In the genomic region with DNA sequence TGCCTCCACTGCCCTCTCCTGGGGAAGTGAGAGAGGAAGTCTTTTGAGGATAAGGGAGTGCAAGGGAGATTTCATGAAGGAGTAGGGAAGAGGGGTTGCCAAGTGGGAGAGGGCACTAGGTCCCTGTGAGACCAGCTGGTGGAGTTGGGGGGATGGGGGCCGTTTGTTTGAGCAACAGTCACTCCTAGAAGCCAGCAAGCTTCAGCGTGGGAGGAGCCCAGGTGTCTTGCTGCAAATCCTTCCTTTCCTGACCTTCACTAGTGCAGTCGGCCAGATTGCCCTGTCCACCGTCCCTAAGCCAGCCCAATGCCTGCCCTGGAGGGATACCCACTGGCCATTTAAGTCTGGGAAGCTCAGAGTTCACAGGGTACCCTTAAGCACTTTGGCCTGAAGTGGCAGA, we compare ENCODE assay signal across 11 mouse cellular contexts. TPM values are rescaled to one million over a fixed set of nuclear protein-coding genes. Genes with fewer than 3 reads are reported as not detected.
DNase-seq lines count a peak whose midpoint lies in the region; ATAC-seq and TF ChIP-seq lines count a peak whose summit lies in the region.
"Had no signal": no experiment of that assay in that cellular context is flagged by ENCODE, and none has a peak within 500 bp of the region (broad histone marks: within the 10 kb centered on the region; RNA-seq: fewer than 3 reads in every experiment).

No protein-coding gene starts in this region.

- no peak overlapping the region for H3K4me2 ChIP-seq in lung, embryonic 14.5 days
- no peak overlapping the region for H3K4me2 ChIP-seq in limb, embryonic 14.5 days (replicated peaks; ENCODE audit: low read depth, low read length, severe bottlenecking)

- no peaks in the 10 kb centered on the region for H3K27me3 ChIP-seq in lung, embryonic 14.5 days (ENCODE audit: insufficient read depth, low read length)
- H3K27me3 ChIP-seq in limb, embryonic 14.5 days (ENCODE audit: control insufficient read depth, insufficient read depth, low read length): no peaks in the 10 kb centered on the region

- 0 out of 2 replicates have a peak, but pooled peaks have one; percentile 3 for TF ChIP-seq CTCF in lung, embryonic 14.5 days (IDR thresholded peaks at IDR 0.05; ENCODE audit: low read depth)

- H3K36me3 ChIP-seq in lung, embryonic 14.5 days (ENCODE audit: insufficient read depth): no peaks in the 10 kb centered on the region
- no peaks in the 10 kb centered on the region for H3K36me3 ChIP-seq in limb, embryonic 14.5 days (ENCODE audit: control insufficient read depth, insufficient read depth, low read length)

- no peak for ATAC-seq in CD4-positive, CD25-positive, alpha-beta regulatory T cell, adult 4 months
- no peak for ATAC-seq in lung, embryonic 14.5 days (ENCODE audit: insufficient read depth)
- ATAC-seq in limb, embryonic 14.5 days (ENCODE audit: low FRiP score, low read depth): no peak

- no peaks in the 10 kb centered on the region for H3K9me3 ChIP-seq in lung, embryonic 14.5 days (ENCODE audit: low read depth, low read length)
- H3K9me3 ChIP-seq in limb, embryonic 14.5 days (ENCODE audit: control insufficient read depth, low read length): no peaks in the 10 kb centered on the region

- DNase-seq in CD4-positive, CD25-positive, alpha-beta regulatory T cell, adult 2 months (ENCODE audit: low read depth, low spot score): peak; percentile 60
- DNase-seq in lung, embryonic 14.5 days: no peak
- DNase-seq in lung, postnatal 10 days: no peak
- DNase-seq in limb, embryonic 14.5 days (ENCODE audit: low spot score): no peak
- no peak for DNase-seq in urinary bladder, postnatal 4 days (ENCODE audit: low spot score in 2 of 2)
- no peak for DNase-seq in right cerebral cortex, postnatal 4 days
- DNase-seq: heart, postnatal 14 days; kidney, postnatal 36 days; liver had no signal

- no peak overlapping the region for H3K27ac ChIP-seq in lung, embryonic 14.5 days (ENCODE audit: low read depth)
- peak overlapping the region; percentile 23; the same call in 1 of the 2 replicates for H3K27ac ChIP-seq in brown adipose tissue, adult 24 weeks (replicated peaks; ENCODE audit: low read depth, low read length)
- peak overlapping the region; percentile 77 for H3K27ac ChIP-seq in limb, embryonic 14.5 days (replicated peaks; ENCODE audit: low read depth, low read length)

- peaks cover 28% of the 10 kb centered on the region for H3K4me1 ChIP-seq in lung, embryonic 14.5 days (ENCODE audit: insufficient read depth)
- peaks cover 20% of the 10 kb centered on the region for H3K4me1 ChIP-seq in brown adipose tissue, adult 24 weeks (ENCODE audit: control insufficient read depth, insufficient read depth, insufficient read length, low read length)
- H3K4me1 ChIP-seq in limb, embryonic 14.5 days (ENCODE audit: control insufficient read depth, insufficient read depth, low read length): peaks cover 54% of the 10 kb centered on the region

- no peak for TF ChIP-seq POLR2A in limb, embryonic 14.5 days (IDR thresholded peaks at IDR 0.05; ENCODE audit: borderline replicate concordance, extremely low read depth, insufficient read depth, insufficient read length)

- WGBS in lung, embryonic 14.5 days: 44% methylated on average over 4 of the region's 4 CpGs
- WGBS in limb, embryonic 14.5 days: 58% methylated on average over 4 of the region's 4 CpGs

- no peak overlapping the region for H3K9ac ChIP-seq in lung, embryonic 14.5 days
- H3K9ac ChIP-seq in limb, embryonic 14.5 days (ENCODE audit: low read depth, low read length, severe bottlenecking): no peak overlapping the region

- H3K4me3 ChIP-seq in lung, embryonic 14.5 days (ENCODE audit: low read depth, low read length): no peak overlapping the region
- H3K4me3 ChIP-seq in brown adipose tissue, adult 24 weeks (ENCODE audit: insufficient read depth, low read depth, low read length): no peak overlapping the region
- no peak overlapping the region for H3K4me3 ChIP-seq in limb, embryonic 14.5 days (replicated peaks; ENCODE audit: low read length)

RNA-seq across cellular contexts. Expression of gene Lmna, which starts 1.8 kb away (rescaled TPM):
- 1 to 10 TPM; 5.0 to 5.1 TPM for polyA plus RNA-seq in CD4-positive, CD25-positive, alpha-beta regulatory T cell, adult 4 months (2017; shearing (Covaris generic))
- polyA plus RNA-seq in lung, embryonic 14.5 days (2014; fragmentation: Nextera tagmentation; extraction: Ambion mirVana): 70.0 TPM in 2 replicates
- 33.8 and 35.7 TPM in 2 replicates for polyA plus RNA-seq in brown adipose tissue, adult 24 weeks (2012; ENCODE audit: insufficient read depth, insufficient read length, missing spikeins)
- polyA plus RNA-seq in limb, embryonic 14.5 days (2012; rRNA removed): 238 and 364 TPM in 2 replicates
- 378 and 402 TPM in 2 replicates for polyA plus RNA-seq in limb, embryonic 14.5 days (2014; fragmentation: Nextera tagmentation; extraction: Ambion mirVana)

RNA-seq across cellular contexts. Expression of gene Mex3a, which starts 20.6 kb away (rescaled TPM):
- 1 to 10 TPM in 1 of 2 experiments, under 1 TPM in 1; 0.60 to 1.5 TPM for polyA plus RNA-seq in CD4-positive, CD25-positive, alpha-beta regulatory T cell, adult 4 months (2017; shearing (Covaris generic))
- polyA plus RNA-seq in lung, embryonic 14.5 days (2014; fragmentation: Nextera tagmentation; extraction: Ambion mirVana): 25.0 and 25.4 TPM in 2 replicates
- 0.16 and 0.21 TPM in 2 replicates for polyA plus RNA-seq in brown adipose tissue, adult 24 weeks (2012; ENCODE audit: insufficient read depth, insufficient read length, missing spikeins)
- 49.3 and 60.8 TPM in 2 replicates for polyA plus RNA-seq in limb, embryonic 14.5 days (2012; rRNA removed)
- 26.7 and 33.1 TPM in 2 replicates for polyA plus RNA-seq in limb, embryonic 14.5 days (2014; fragmentation: Nextera tagmentation; extraction: Ambion mirVana)

RNA-seq across cellular contexts. Expression of gene Rab25, which starts 36.5 kb away (rescaled TPM):
- polyA plus RNA-seq in CD4-positive, CD25-positive, alpha-beta regulatory T cell, adult 4 months (2017; shearing (Covaris generic)): not detected
- 21.3 and 22.1 TPM in 2 replicates for polyA plus RNA-seq in lung, embryonic 14.5 days (2014; fragmentation: Nextera tagmentation; extraction: Ambion mirVana)
- not detected in 2 replicates for polyA plus RNA-seq in brown adipose tissue, adult 24 weeks (2012; ENCODE audit: insufficient read depth, insufficient read length, missing spikeins)
- 27.0 and 35.0 TPM in 2 replicates for polyA plus RNA-seq in limb, embryonic 14.5 days (2012; rRNA removed)
- polyA plus RNA-seq in limb, embryonic 14.5 days (2014; fragmentation: Nextera tagmentation; extraction: Ambion mirVana): 52.7 and 70.4 TPM in 2 replicates

RNA-seq across cellular contexts. Expression of gene Lamtor2, which starts 41.3 kb away (rescaled TPM):
- polyA plus RNA-seq in CD4-positive, CD25-positive, alpha-beta regulatory T cell, adult 4 months (2017; shearing (Covaris generic)): 100 to 1,000 TPM; 197 to 234 TPM
- 77.6 and 93.9 TPM in 2 replicates for polyA plus RNA-seq in lung, embryonic 14.5 days (2014; fragmentation: Nextera tagmentation; extraction: Ambion mirVana)
- 209 and 224 TPM in 2 replicates for polyA plus RNA-seq in brown adipose tissue, adult 24 weeks (2012; ENCODE audit: insufficient read depth, insufficient read length, missing spikeins)
- 92.5 and 117 TPM in 2 replicates for polyA plus RNA-seq in limb, embryonic 14.5 days (2012; rRNA removed)
- 100 and 103 TPM in 2 replicates for polyA plus RNA-seq in limb, embryonic 14.5 days (2014; fragmentation: Nextera tagmentation; extraction: Ambion mirVana)

RNA-seq across cellular contexts. Expression of gene Ubqln4, which starts 42.0 kb away (rescaled TPM):
- 10 to 100 TPM; 11.9 to 12.0 TPM for polyA plus RNA-seq in CD4-positive, CD25-positive, alpha-beta regulatory T cell, adult 4 months (2017; shearing (Covaris generic))
- 64.9 and 68.5 TPM in 2 replicates for polyA plus RNA-seq in lung, embryonic 14.5 days (2014; fragmentation: Nextera tagmentation; extraction: Ambion mirVana)
- polyA plus RNA-seq in brown adipose tissue, adult 24 weeks (2012; ENCODE audit: insufficient read depth, insufficient read length, missing spikeins): 36.6 and 42.2 TPM in 2 replicates
- polyA plus RNA-seq in limb, embryonic 14.5 days (2012; rRNA removed): 90.4 and 112 TPM in 2 replicates
- polyA plus RNA-seq in limb, embryonic 14.5 days (2014; fragmentation: Nextera tagmentation; extraction: Ambion mirVana): 52.5 and 57.8 TPM in 2 replicates

Comparison
In these comparisons a context has a peak if more than half of its experiments do, and no peak if none do; other contexts are left out.
1. RNA of gene Mex3a, which starts 20.6 kb away (polyA plus RNA-seq): 26.7 to 60.8 TPM in limb, embryonic 14.5 days and 25.0 to 25.4 TPM in lung, embryonic 14.5 days; 0.60 to 1.5 TPM in CD4-positive, CD25-positive, alpha-beta regulatory T cell, adult 4 months and 0.16 to 0.21 TPM in brown adipose tissue, adult 24 weeks; every median in the first group is over 10 times any median in the second.
2. RNA of gene Rab25, which starts 36.5 kb away (polyA plus RNA-seq): 27.0 to 70.4 TPM in limb, embryonic 14.5 days and 21.3 to 22.1 TPM in lung, embryonic 14.5 days; not detected in brown adipose tissue, adult 24 weeks and not detected in CD4-positive, CD25-positive, alpha-beta regulatory T cell, adult 4 months; every median in the first group is over 10 times any median in the second.